Mouse (Mus musculus): Measurements from ENCODE around the gene Glrp1.

GRCm38 (mm10) chr1:88466325-88467064 lies 43.4 kb downstream of the Glrp1 start:
- no peak for TF ChIP-seq CTCF (IDR thresholded peaks at IDR 0.05; ENCODE audit: low read depth)
- TF ChIP-seq EP300 (IDR thresholded peaks at IDR 0.05; ENCODE audit: low read depth), result no peak

Measured in liver, embryonic 14.5 days (tissue).